Mouse (Mus musculus) CH12.LX (cell line): ENCODE measurements around the gene Actl6b. TPM values are rescaled to one million over a fixed set of nuclear protein-coding genes. Genes with fewer than 3 reads are reported as not detected.
"Not testable (repeated sequence)": the region's sequence is repeated elsewhere in the genome, so short reads cannot be mapped to it uniquely, and the experiment has no call there.

Source experiments
- DNase-seq: peaks from one replicate; pipeline ENCODE4 v3.0.0-alpha.2; 2013; ENCODE audit errors: extremely low read depth
- H3K27ac ChIP-seq: 2 replicates; pipeline ENCODE4 v1.5.1; 2012; ENCODE audit warnings: low read depth, mild to moderate bottlenecking, control low read depth, moderate library complexity; ENCODE audit not compliant: insufficient read depth
- H3K27me3 ChIP-seq: replicated peaks from 2 replicates; pipeline ENCODE3; 2012; ENCODE audit warnings: inconsistent platforms
- H3K36me3 ChIP-seq, 2 experiments: replicated peaks in 1 of 2; 2 replicates each; pipeline versions ENCODE3 to v1.6.1; 2012; ENCODE audit warnings: inconsistent platforms in 1 of 2, low read length in 1 of 2, mild to moderate bottlenecking in 1 of 2, mixed read lengths in 1 of 2, moderate library complexity in 1 of 2; ENCODE audit not compliant: control insufficient read depth in 1 of 2, insufficient read depth in 1 of 2
- H3K4me1 ChIP-seq, 2 experiments: 2 replicates each; pipeline ENCODE4 v1.6.1; 2012; ENCODE audit warnings: inconsistent platforms in 1 of 2, moderate library complexity in 1 of 2; ENCODE audit not compliant: insufficient read depth in 2 of 2, control insufficient read depth in 1 of 2
- H3K4me2 ChIP-seq: 2 replicates; pipeline ENCODE4 v1.6.1; 2012; ENCODE audit warnings: low read depth, mild to moderate bottlenecking, control low read depth; ENCODE audit not compliant: poor library complexity, insufficient read depth, severe bottlenecking
- H3K4me3 ChIP-seq, 3 experiments: fragments of 150-350 bp in 1 of 3; sonication (generic) in 1 of 3; replicated peaks in 1 of 3; 2 replicates each; pipeline versions ENCODE3 to v1.5.1; 2011 to 2012; ENCODE audit warnings: low read depth in 2 of 3, low read length in 2 of 3, mild to moderate bottlenecking in 2 of 3, moderate library complexity in 2 of 3, control low read depth in 1 of 3, improper control_type of control experiment in 1 of 3, inconsistent platforms in 1 of 3, mixed read lengths in 1 of 3; ENCODE audit not compliant: poor library complexity in 1 of 3
- H3K79me2 ChIP-seq: replicated peaks from 2 replicates; pipeline ENCODE4 v1.6.1; 2012; ENCODE audit warnings: mild to moderate bottlenecking, moderate library complexity; ENCODE audit not compliant: control insufficient read depth, poor library complexity, insufficient read depth, severe bottlenecking; ENCODE audit errors: extremely low read depth
- H3K9ac ChIP-seq: 2 replicates; pipeline ENCODE4 v1.6.1; 2012; ENCODE audit warnings: low read depth, mild to moderate bottlenecking, control low read depth, moderate library complexity; ENCODE audit not compliant: insufficient read depth
- H3K9me3 ChIP-seq: replicated peaks from 2 replicates; pipeline ENCODE3; 2012; ENCODE audit warnings: low read length, inconsistent platforms, mixed read lengths
- BHLHE40 ChIP-seq: IDR thresholded peaks from 2 replicates; pipeline ENCODE4 v1.6.1; 2011; ENCODE audit warnings: mild to moderate bottlenecking, low read depth, low read length, improper control_type of control experiment
- CTCF ChIP-seq, 2 experiments: IDR thresholded peaks in 1 of 2; conservative IDR thresholded peaks in 1 of 2; 2 replicates each; pipeline ENCODE4 v1.5.1; 2011 to 2012; ENCODE audit warnings: low read depth in 2 of 2, low read length in 2 of 2, improper control_type of control experiment in 1 of 2, inconsistent platforms in 1 of 2, mild to moderate bottlenecking in 1 of 2, moderate library complexity in 1 of 2
- ELF1 ChIP-seq: IDR thresholded peaks from 2 replicates; pipeline ENCODE4 v1.6.1; 2014; ENCODE audit warnings: low read depth, mild to moderate bottlenecking, inconsistent platforms, low read length, improper control_type of control experiment
- ETS1 ChIP-seq: conservative IDR thresholded peaks from 2 replicates; pipeline ENCODE4 v1.6.1; 2012; ENCODE audit warnings: low read depth, mild to moderate bottlenecking, inconsistent platforms, low read length, improper control_type of control experiment, moderate library complexity
- GABPA ChIP-seq: IDR thresholded peaks from 2 replicates; pipeline ENCODE4 v1.6.1; 2012; ENCODE audit warnings: low read depth, low read length, improper control_type of control experiment, inconsistent platforms; ENCODE audit not compliant: insufficient replicate concordance
- HCFC1 ChIP-seq: IDR thresholded peaks from 2 replicates; pipeline ENCODE4 v1.6.1; 2012; ENCODE audit warnings: low read depth, mild to moderate bottlenecking, inconsistent platforms, low read length, improper control_type of control experiment
- IRF4 ChIP-seq: IDR thresholded peaks from 2 replicates; pipeline ENCODE4 v1.6.1; 2014; ENCODE audit warnings: low read depth, mild to moderate bottlenecking, inconsistent platforms, low read length, improper control_type of control experiment
- JUN ChIP-seq: IDR thresholded peaks from 2 replicates; pipeline ENCODE4 v1.6.1; 2011; ENCODE audit warnings: low read depth, mild to moderate bottlenecking, low read length, improper control_type of control experiment, moderate library complexity; ENCODE audit not compliant: insufficient read depth
- KAT2A ChIP-seq: IDR thresholded peaks from 2 replicates; pipeline ENCODE4 v1.6.1; 2012; ENCODE audit warnings: low read length, improper control_type of control experiment, inconsistent platforms; ENCODE audit not compliant: insufficient replicate concordance
- MAFK ChIP-seq: IDR thresholded peaks from 2 replicates; pipeline ENCODE4 v1.6.1; 2011; ENCODE audit warnings: low read length, improper control_type of control experiment; ENCODE audit not compliant: insufficient replicate concordance
- MAX ChIP-seq: IDR thresholded peaks from 2 replicates; pipeline ENCODE4 v1.6.1; 2011; ENCODE audit warnings: low read length, improper control_type of control experiment
- MEF2A ChIP-seq: IDR thresholded peaks from 2 replicates; pipeline ENCODE4 v1.6.1; 2014; ENCODE audit warnings: low read depth, mild to moderate bottlenecking, inconsistent platforms, low read length, improper control_type of control experiment, borderline replicate concordance
- MYC ChIP-seq: IDR thresholded peaks from 2 replicates; pipeline ENCODE4 v1.6.1; 2011; ENCODE audit warnings: low read depth, mild to moderate bottlenecking, improper control_type of control experiment, low read length
- NRF1 ChIP-seq: IDR thresholded peaks from 2 replicates; pipeline ENCODE4 v1.6.1; 2014; ENCODE audit warnings: low read depth, mild to moderate bottlenecking, inconsistent platforms, low read length, improper control_type of control experiment, moderate library complexity
- PAX5 ChIP-seq: IDR thresholded peaks from 2 replicates; pipeline ENCODE4 v1.6.1; 2012; ENCODE audit warnings: low read length, inconsistent platforms, mixed read lengths
- TBP ChIP-seq: conservative IDR thresholded peaks from 2 replicates; pipeline ENCODE4 v1.6.1; 2011; ENCODE audit warnings: low read depth, low read length, improper control_type of control experiment
- USF1 ChIP-seq: IDR thresholded peaks from 2 replicates; pipeline ENCODE4 v1.6.1; 2014; ENCODE audit warnings: low read depth, mild to moderate bottlenecking, inconsistent platforms, low read length, improper control_type of control experiment
- ZKSCAN1 ChIP-seq: IDR thresholded peaks from 2 replicates; pipeline ENCODE4 v1.6.1; 2012; ENCODE audit warnings: low read depth, inconsistent platforms, low read length, improper control_type of control experiment, borderline replicate concordance
- dilution Hi-C: fragments of 300-500 bp; cut with MboI; formaldehyde crosslinking; loops from 2 replicates; pipeline ENCODE4 v1.14.3; 2020; ENCODE audit warnings: low sequenced_read_pairs; ENCODE audit not compliant: extremely low pct_unique_long_range_greater_than_20kb, extremely low pct_ligation_motif_present
- in situ Hi-C: fragments of 300-500 bp; cut with MboI; formaldehyde crosslinking; loops from 3 replicates; pipeline ENCODE4 v1.14.3; 2019; ENCODE audit warnings: low sequenced_read_pairs, low pct_ligation_motif_present, low pct_unique_long_range_greater_than_20kb, mixed read lengths
- polyA plus RNA-seq: library from polyadenylated mRNA; unstranded; fragments of >175 nt; gene quantifications from 2 replicates; pipeline ENCODE4 v1.2.1, GENCODE M21; 2012; ENCODE audit warnings: low read depth; ENCODE audit not compliant: insufficient read length
- total RNA-seq, 2 experiments: library from RNA; depleted of rRNA; stranded (reverse); fragments of 300-350 nt in 1 of 2; fragments of >200 nt in 1 of 2; gene quantifications; 2 replicates each; pipeline ENCODE4 v1.2.3; 2012 to 2014

The Actl6b gene
- total and polyA plus RNA-seq, 3 experiments: not detected

GRCm38 (mm10) chr5:137613550-137613949 lies 60.2 kb downstream of the Actl6b start, which contains the start of gene Pcolce:
Pcolce (minus strand) TSS chr5:137613784.
- Histone ChIP-seq H3K27ac (no peak within 1 kb of the TSS), H3K36me3 (peaks cover 0 to 7% of the 10 kb centered on the region in 2 experiments), H3K9ac (no peak within 1 kb of the TSS), H3K79me2 (no peaks in the 10 kb centered on the region), H3K9me3 (no peaks in the 10 kb centered on the region), H3K27me3 (no peaks in the 10 kb centered on the region), H3K4me3 (no peak within 1 kb of the TSS), H3K4me2 (no peak within 1 kb of the TSS), H3K4me1 (peaks cover 0 to 11% of the 10 kb centered on the region in 2 experiments; a peak in 2 of 4 replicates)
- in situ Hi-C loops: no loop called here
- DNase-seq: no peak
- dilution Hi-C loops: no loop called here
- no peak for TF ChIP-seq USF1
- TF ChIP-seq MEF2A: no peak
- TF ChIP-seq ETS1: no peak
- TF ChIP-seq JUN: no peak
- TF ChIP-seq ZKSCAN1: no peak
- no peak for TF ChIP-seq HCFC1
- TF ChIP-seq GABPA: no peak
- no peak for TF ChIP-seq IRF4
- TF ChIP-seq BHLHE40: no peak
- no peak for TF ChIP-seq PAX5
- TF ChIP-seq TBP: no peak
- TF ChIP-seq KAT2A: no peak
- TF ChIP-seq MAX: no peak
- no peak for TF ChIP-seq ELF1
- TF ChIP-seq MAFK: no peak
- no peak for TF ChIP-seq NRF1

GRCm38 (mm10) chr5:137614921-137615320 lies 61.6 kb downstream of the Actl6b start:
- H3K4me1 ChIP-seq: peaks cover 0 to 11% of the 10 kb centered on the region in 2 experiments; a peak in 2 of 4 replicates
- H3K27me3 ChIP-seq, H3K79me2 ChIP-seq, H3K4me2 ChIP-seq, dilution Hi-C loops, in situ Hi-C loops, H3K36me3 ChIP-seq, H3K27ac ChIP-seq, H3K9ac ChIP-seq, H3K9me3 ChIP-seq, DNase-seq, H3K4me3 ChIP-seq: not testable (repeated sequence)
- TF ChIP-seq MYC: 0 out of 2 replicates have a peak, but pooled peaks have one; percentile 31
- TF ChIP-seq CTCF (conservative IDR thresholded peaks at IDR 0.05 in 1 of 2, IDR thresholded peaks at IDR 0.05 in 1 of 2; ENCODE audit: low read depth in 2 of 2, low read length in 2 of 2): peak in 1 of 2 experiments; percentile 43; a peak in 2 of 4 replicates
